Mouse (Mus musculus) hindbrain, embryonic 12.5 days (tissue): Measurements from ENCODE around the gene Vmn2r53. TPM values are rescaled to one million over a fixed set of nuclear protein-coding genes. Genes with fewer than 3 reads are reported as not detected.
"Not testable (repeated sequence)": the region's sequence is repeated elsewhere in the genome, so short reads cannot be mapped to it uniquely, and the experiment has no call there.

Experiments
- ATAC-seq: fragments of 200-750 bp; cut with Nextera tagmentation; 2 replicates; pipeline ENCODE4 v1.8.0; 2017; ENCODE audit warnings: moderate TSS enrichment; ENCODE audit not compliant: low FRiP score
- H3K27ac ChIP-seq: fragments of 300-500 bp; sonication (generic); 2 replicates; pipeline ENCODE4 v1.5.1; 2016; ENCODE audit warnings: mild to moderate bottlenecking
- H3K27me3 ChIP-seq: fragments of 300-500 bp; sonication (generic); 2 replicates; pipeline ENCODE4 v1.6.1; 2016; ENCODE audit warnings: mild to moderate bottlenecking
- H3K36me3 ChIP-seq: fragments of 300-500 bp; sonication (generic); 2 replicates; pipeline ENCODE4 v1.6.1; 2016; ENCODE audit warnings: mild to moderate bottlenecking
- H3K4me1 ChIP-seq: fragments of 300-500 bp; sonication (generic); 2 replicates; pipeline ENCODE4 v1.6.1; 2016
- H3K4me2 ChIP-seq: fragments of 300-500 bp; sonication (generic); replicated peaks from 2 replicates; pipeline ENCODE4 v1.6.1; 2016; ENCODE audit warnings: mild to moderate bottlenecking
- H3K4me3 ChIP-seq: fragments of 300-500 bp; sonication (generic); 2 replicates; pipeline ENCODE4 v1.5.1; 2016; ENCODE audit warnings: mild to moderate bottlenecking
- H3K9ac ChIP-seq: fragments of 300-500 bp; sonication (generic); 2 replicates; pipeline ENCODE4 v1.6.1; 2016; ENCODE audit warnings: mild to moderate bottlenecking, moderate library complexity
- H3K9me3 ChIP-seq: fragments of 300-500 bp; sonication (generic); replicated peaks from 2 replicates; pipeline ENCODE4 v1.6.1; 2016; ENCODE audit warnings: mild to moderate bottlenecking
- WGBS: fragments of 180-500 bp; shearing (Covaris S2); methylation state at CpG from one replicate; pipeline ENCODE4 v1.1.7; 2016; 5-methylcytosine and 5-hydroxymethylcytosine counted together
- polyA plus RNA-seq: library from polyadenylated mRNA; unstranded; fragments of >200 nt; fragmentation: Nextera tagmentation; extraction: Ambion mirVana; gene quantifications from 2 replicates; pipeline ENCODE4 v1.2.1, GENCODE M21; 2016

Vmn2r53 gene
- polyA plus RNA-seq: 0.01 TPM in 1 of 2 replicates, not detected in the other

DNA sequence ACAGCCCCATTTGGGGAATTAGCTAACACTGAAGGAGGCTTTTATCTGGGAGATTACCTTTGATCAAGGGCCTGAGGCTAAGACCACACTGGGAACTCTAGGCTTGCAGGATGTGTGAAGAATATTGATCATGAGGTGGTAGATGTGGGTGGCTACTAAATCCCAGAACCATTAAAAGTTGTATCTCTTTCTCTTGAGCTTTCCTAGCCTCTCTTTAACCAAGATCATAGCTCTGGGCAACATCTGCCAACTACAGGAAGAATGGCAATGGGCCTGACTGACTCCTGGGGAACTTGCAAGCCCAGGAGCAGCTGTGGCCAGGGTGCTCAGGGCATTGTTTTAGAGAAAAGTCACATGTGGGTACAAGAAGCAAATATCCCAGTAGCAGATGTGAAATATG, at the start of gene Vmn2r53:
TSS of gene Vmn2r53 (minus strand) at position 101 of the 400 bp plus-strand sequence.
- Histone ChIP-seq H3K9ac (no peak within 1 kb of the TSS), H3K27ac (no peak within 1 kb of the TSS), H3K27me3 (no peaks in the 10 kb centered on the region), H3K9me3 (peaks cover 32% of the 10 kb centered on the region), H3K4me1 (no peaks in the 10 kb centered on the region), H3K36me3 (no peaks in the 10 kb centered on the region), H3K4me2 (no peak within 1 kb of the TSS), H3K4me3 (no peak within 1 kb of the TSS)
- ATAC-seq: no peak

- not testable (repeated sequence) for ATAC-seq, H3K36me3 ChIP-seq, H3K4me1 ChIP-seq, H3K4me2 ChIP-seq, H3K27ac ChIP-seq, H3K9me3 ChIP-seq, H3K9ac ChIP-seq, H3K27me3 ChIP-seq, H3K4me3 ChIP-seq
- WGBS: 75% methylated on average over 3 of the region's 4 CpGs
These were observed 31.6 kb upstream of the Vmn2r53 start, which contains the start of gene Vmn2r54 for GRCm38 (mm10) chr7:12640219-12640618. Gene Vmn2r54, minus strand, starts transcription at chr7:12640319.

Other genes starting within 250 kb of the Vmn2r53 start
- not detected in 2 replicates for gene Vmn1r84, start 239.5 kb downstream of the Vmn2r53 start, polyA plus RNA-seq
- 5.4 and 5.7 TPM in 2 replicates for gene Zfp551, start 186.0 kb downstream of the Vmn2r53 start, polyA plus RNA-seq
- gene Zfp606, start 130.5 kb downstream of the Vmn2r53 start, polyA plus RNA-seq: 52.0 and 55.8 TPM in 2 replicates
- not detected in 2 replicates for gene 2900092C05Rik, start 96.3 kb downstream of the Vmn2r53 start, polyA plus RNA-seq
- gene Vmn2r54, start 31.5 kb upstream of the Vmn2r53 start, polyA plus RNA-seq: not detected in 2 replicates
- gene Vmn2r55, start 76.2 kb upstream of the Vmn2r53 start, polyA plus RNA-seq: not detected in 2 replicates
- gene Vmn2r56, start 126.2 kb upstream of the Vmn2r53 start, polyA plus RNA-seq: not detected in 2 replicates
- gene Zscan18, start 194.8 kb upstream of the Vmn2r53 start, polyA plus RNA-seq: 17.7 and 18.9 TPM in 2 replicates
- 26.6 TPM in 2 replicates for gene Zfp329, start 210.1 kb upstream of the Vmn2r53 start, polyA plus RNA-seq
- gene Zfp110, start 226.0 kb upstream of the Vmn2r53 start, polyA plus RNA-seq: 33.7 and 34.8 TPM in 2 replicates